Mouse (Mus musculus) skeletal muscle tissue, adult 2 months (tissue): ENCODE results near the gene Trmt11.
"Not testable (repeated sequence)": the region's sequence is repeated elsewhere in the genome, so short reads cannot be mapped to it uniquely, and the experiment has no call there.

Experiments
- DNase-seq: peaks from one replicate; pipeline ENCODE4 v3.0.0-alpha.2; 2012; ENCODE audit warnings: low read depth, low spot score

Trmt11 gene

DNA sequence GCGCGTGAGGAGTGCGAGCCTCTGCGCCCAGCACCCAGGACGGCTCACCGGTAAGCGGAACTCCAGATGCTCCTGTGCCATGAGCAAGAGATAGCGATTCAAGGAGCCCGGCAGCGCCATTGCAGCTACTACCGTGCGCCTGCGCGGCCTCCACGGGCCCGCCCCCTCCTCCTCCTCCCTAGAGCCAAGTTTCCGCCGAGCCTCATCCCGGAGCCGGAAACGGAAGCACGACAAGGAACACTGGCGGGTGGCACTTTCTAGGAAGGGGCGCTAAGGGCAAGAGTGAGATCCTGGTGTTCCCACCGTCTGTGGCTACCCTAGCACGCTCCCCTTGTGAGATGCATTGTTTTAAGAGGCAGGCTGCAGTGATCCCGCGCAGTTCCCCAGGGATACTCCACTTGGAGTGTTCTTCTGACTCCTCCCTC, at the start of gene Trmt11:
Trmt11 (minus strand) TSS at position 208 of the 425 bp plus-strand sequence.
- DNase-seq, result peak; percentile 81

DNA sequence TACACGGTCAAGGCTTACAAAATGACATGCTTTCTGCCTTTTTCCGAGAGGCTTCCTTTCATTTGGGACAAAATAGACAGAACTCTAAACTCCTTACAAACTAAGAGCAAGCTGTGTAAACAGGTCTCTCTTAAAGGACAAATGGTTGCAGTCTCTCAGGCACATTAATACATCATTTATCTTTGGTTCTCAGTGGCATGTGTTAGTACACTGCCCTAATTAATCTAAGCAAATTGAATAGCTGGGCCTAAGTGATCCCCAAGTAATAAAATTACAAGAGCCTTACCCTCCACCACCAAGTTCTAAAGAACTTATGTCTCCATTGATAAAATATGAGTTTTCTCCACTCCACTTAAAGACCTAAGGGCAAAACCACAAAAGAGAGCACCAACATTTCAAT, 47.1 kb upstream of the Trmt11 start:
- no peak for DNase-seq

DNA sequence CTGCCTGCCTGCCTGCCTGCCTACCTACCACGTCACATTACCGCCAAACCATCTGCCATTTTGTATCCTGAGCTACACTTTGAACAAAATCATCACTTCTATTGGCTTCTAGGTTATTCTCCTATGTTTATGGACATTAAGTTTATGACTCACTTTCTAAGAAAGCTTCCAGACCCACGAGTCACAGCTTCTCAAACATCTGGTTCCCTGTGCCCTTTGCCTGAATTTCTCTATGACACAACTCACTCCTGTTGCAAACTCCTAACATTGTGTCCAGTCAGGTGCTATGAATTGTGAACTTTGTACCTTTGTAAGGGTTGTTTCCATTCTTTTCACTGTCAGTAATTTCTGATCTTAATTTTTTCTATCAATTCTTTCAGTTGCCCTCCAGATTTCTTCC, 37.7 kb upstream of the Trmt11 start:
- DNase-seq, result no peak

DNA sequence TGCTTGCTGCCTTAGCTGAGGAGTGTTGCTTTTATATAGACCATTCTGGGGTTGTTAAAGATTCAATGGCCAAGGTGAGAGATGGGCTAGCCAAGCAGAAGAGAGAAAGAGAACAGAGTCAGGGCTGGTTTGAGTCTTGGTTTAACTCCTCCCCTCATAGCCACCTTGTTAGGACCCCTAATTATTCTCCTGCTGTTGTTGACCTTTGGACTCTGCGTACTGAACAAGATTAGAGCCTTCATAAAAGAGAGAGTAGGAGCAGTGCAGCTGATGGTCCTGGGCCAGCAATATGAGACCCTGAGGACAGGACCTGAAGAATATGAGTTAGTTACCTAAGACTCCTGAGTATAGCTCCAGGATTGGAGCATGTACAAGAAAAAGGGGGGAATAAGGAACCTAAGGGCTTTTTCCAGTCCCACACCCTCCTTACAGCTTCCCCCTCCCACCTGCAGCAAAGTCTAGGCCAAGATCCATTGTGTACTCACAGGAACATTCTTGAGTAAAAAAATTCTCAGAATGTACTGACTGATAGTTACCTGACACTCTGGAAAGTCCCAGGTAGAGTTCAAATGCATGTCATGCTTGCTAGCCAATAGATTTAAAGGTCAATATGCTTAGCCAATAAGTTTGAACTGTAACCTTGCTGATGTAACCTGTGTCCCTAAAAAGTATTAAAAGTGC, 36.1 kb upstream of the Trmt11 start:
- DNase-seq, result not testable (repeated sequence)

DNA sequence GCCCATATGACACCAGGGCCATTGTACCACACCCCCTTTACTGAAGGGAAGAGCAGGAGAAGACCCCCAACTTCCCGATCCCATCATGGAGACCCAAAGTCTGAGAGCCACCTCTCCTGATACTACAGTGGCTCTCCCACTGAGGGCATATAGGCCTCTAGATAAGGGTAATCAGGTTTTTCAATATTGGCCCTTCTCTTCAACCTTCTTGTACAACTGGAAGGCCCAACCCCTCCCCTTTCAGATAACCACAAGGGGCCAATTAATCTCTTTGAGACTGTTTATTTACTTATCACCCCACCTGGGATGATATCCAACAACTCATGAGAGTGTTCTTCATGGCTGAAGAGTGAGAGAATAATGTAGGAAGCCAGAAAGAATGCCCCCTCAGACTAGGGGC, 32.2 kb upstream of the Trmt11 start:
- DNase-seq, result no peak

DNA sequence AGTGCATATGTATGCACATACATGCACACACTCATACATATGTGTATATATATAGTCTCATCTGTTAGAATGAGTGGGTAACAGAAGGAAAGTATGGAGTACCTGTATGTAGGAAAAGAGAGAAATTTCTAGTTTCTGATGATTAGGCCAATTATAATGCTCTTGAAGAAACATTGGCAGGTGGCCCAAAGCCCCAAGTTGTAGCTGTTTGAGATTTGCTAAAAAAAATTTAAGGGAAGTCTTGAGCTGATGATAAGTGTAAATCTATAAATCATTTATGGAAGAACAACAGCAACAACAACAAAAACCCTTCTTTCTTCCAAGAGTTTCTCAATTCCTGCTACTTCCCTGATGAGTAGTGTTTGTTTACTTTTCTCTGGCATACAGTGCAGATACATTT, 29.4 kb upstream of the Trmt11 start:
- no peak for DNase-seq

DNA sequence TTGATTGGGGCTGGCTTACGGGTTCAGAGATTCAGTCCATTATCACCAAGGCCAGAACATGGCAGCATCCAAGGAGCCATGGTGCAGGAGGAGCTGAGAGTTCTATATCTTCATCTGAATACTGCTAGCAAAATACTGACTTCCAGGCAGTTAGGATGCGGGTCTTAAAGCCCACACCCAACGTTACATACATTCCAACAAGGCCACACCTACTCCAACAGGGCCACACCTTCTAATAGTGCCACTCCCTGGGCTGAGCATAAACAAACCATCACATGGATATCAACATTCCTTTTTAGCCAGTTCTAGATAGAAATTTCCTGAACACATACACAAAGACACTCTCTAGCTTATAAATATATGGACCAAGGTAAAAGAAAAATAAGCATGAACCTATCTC, 29.0 kb upstream of the Trmt11 start, which contains the start of gene Hint3:
Hint3 (minus strand) TSS at position 120 of the 400 bp plus-strand sequence.
- no peak for DNase-seq

DNA sequence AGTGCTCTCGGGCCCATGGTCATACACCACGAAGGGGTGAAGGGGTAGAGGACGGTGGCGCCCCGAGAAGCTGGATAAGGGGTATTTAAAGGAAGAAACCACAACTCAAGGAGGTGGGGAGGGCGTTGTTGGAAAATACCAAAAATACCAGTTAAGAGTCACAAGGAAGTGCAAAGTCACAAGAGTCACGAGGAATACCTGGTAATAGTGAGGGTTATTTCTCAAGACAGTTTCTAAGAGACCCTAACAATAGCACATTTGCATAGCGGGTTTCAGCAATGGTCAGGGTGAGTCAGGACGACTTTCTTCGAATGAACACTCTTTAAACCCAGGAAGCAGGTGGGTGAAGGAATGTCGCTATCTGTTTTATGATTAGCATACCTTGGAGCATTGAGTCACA, 27.9 kb upstream of the Trmt11 start:
- DNase-seq, result not testable (repeated sequence)

DNA sequence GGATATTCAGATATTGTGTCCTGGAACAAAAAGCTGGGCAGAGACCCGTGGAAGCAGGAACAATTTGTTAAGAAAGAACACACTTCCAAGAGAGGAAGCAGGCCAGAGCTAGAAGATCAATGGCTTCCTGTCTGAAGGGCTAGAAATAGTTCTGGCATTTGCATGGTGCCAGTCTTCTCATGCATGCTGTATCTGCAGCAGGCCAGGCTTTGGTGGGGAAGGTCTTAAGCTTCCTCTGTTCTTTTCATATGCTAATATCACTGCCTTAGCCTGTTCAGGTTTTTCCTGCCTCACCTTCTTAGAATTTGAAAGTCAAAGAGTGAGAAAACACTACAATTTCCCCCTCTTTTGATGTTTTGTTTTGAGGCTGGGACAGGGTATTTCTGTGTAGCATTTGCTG, 27.0 kb upstream of the Trmt11 start:
- no peak for DNase-seq

DNA sequence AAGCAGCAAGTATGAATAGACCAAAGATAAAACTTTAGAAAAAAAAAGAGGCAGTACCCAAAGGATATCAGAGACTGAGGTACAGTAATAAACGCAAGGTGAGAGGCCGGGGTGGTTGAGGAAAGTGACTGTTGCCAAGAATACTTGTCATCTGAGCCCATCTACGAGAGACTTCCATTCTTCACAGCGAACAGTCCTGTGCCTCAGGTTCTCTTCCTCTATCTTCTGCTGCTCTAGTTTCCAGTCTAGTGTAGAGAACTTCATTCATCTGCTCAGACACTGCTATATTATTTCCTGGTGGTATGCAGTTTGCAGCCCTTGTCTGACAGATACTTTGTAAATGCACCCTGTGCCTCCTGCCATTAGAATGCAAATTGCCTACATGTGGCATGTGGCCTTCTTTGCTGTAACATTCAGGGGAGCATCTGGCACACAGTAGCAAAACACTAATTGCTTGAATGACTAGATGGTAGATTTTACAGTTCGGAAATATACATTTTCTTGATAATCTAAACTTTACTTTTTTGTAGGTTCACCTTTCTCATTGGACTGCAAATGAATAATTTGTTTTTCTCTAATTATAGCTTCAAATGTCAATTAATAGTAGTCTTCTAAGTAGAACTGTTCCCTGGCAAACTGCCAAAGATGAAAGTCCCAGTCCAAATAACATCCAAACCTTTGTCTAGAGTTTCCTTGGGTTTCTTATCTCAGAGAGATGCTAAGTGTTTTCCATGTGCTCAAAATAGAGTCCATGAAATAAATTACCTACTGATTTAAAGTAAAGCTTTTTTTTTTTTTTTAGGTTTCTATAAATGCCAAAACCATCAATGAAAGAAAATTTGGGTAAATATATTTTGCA, 23.8 kb upstream of the Trmt11 start:
- no peak for DNase-seq

DNA sequence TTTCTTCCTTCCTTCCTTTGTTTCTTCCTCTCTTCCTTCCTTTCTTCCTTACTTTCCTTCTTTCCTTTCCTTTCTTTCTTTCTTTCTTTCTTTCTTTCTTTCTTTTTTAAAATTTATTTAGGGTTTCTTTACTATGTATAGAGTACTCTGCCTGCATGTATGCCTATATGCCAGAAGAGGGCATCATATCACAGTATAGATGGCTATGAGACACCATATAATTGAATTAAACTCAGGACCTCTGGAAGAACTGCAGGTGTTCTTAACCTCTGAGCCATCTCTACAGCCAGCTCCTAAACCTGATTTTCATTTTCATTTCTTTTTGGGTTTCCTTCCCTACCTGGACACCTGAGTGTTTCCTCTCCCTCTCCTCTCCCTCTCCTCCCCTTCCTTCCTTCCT, 22.4 kb upstream of the Trmt11 start:
- DNase-seq, result no peak

DNA sequence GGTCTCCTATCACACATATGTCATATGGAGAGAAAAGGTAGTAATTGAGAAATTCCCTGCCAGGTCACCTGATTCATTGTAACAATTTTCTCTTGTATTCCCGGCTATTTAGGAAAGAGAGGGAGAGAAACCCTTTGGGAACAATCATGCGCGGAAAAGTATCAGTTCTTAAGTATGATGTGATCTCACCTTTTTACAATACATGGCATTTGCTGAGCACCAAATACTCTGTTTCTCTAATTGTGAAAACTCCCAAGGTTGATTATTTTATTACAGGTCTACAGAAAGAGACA, 18.3 kb upstream of the Trmt11 start:
- no peak for DNase-seq

DNA sequence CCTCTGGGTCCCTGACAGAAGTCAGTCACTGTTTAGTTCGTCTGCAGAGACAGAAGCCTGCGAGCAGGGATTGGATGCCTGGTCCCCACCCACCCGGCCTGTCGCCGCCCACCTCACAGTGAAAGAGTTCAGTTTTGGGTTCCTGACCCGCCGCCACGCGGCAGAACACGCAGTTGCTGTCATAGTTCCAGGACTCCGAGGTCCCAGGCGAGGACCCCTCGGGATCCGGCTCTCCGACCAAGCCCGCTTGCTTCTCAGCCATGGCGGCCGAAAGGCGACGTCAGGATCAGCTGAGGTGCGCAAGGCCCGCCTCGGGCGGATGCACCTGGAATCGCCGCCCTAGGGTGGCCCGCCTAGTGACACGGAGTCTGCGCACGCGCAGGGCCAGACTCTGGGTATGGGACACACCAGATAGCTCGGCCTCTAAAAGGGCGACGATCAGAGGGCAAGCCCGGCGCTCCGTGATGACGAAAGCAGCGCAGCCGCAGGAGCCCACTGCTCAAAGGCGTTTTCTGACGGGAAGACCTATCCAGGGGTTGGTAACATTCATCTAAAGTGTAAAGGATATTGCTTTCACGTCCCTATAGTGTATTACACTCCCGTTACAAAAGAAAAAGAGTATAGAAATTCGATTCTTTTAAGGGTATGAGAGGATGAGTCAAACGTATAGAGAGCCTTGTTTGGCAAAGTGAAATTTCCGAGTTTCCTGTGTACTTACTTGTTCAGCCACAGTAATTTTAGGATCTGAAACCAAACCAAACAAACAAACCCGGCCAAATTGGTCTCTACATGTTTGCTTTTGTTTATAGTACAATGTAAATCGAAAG, 17.8 kb upstream of the Trmt11 start:
- peak; percentile 99 for DNase-seq

DNA sequence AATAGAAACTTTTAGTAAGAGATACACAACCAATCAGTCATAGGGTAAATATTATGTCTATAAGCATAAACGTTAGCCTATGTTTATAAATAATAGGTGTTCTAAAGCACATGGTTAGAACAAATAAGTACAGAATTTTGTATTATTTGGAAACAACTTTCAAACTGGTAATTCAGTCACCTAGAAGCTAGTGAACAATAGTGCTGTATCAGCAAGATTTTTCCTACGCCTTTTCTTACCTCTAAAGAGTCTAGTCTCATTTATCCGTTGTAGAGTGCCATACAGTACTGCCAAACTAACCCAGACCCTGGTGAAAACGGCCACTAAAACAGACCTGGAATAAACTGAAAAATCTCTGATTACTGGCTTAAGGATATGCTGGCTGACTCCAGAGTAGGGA, 12.5 kb upstream of the Trmt11 start:
- DNase-seq, result no peak

DNA sequence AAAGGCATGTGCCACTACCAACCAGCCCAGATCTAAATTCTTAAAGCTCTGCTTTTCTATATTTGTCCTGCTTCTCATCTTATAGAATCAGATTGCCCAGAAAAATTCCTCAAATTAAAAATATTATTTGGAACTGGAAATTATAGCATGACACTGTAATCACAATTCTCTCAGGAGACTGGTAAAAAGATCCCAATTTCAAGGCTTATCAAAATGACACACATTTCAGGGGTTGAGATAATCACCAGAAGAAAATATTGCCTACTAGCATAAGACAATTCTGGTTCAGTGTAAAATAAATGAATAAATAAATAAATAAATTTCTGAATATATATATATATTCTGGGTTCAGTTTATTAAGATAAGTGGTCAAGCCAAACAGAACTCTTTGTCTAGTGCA, 9.1 kb upstream of the Trmt11 start:
- DNase-seq, result no peak

DNA sequence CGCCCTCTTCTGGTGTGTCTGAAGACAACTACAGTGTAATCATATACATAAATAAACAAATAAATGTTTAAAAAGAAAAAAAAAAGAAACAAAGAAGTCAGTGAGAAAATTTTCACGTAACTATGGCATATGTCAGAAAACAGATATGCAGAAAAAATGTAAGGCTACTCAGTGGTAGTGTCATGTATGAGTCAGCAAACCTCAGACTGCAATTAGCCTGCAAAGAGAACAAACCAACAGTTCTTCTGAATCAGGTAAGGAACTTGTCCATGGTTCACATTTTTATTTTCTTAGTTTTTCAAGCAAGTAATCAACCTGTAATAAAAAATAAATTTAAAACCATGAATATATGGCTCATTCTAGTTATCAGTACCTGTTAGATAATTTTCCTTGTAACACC, 7.6 kb upstream of the Trmt11 start:
- DNase-seq, result no peak

DNA sequence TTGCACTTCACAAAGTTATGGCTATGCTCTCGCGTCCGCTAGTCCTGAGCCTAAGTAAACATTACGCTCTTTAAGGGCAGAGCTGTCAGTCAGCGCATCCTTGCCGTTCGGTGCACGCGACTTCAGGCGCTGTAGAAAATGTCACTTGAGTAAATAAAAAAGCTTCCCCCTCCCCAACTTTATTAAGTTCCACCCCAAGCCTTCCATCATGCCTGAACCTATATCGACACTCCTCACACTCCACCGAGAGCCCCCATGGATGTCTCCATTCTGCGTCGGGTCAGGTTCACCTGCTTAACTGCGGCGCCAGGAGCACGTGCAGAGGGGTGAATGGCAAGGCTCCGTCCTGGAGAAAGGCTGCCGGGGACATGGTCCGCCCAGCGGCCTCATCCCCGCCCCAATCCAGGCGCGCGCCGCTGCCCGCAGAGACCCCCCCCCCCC, 435 bp downstream of the Trmt11 start:
- no peak for DNase-seq

DNA sequence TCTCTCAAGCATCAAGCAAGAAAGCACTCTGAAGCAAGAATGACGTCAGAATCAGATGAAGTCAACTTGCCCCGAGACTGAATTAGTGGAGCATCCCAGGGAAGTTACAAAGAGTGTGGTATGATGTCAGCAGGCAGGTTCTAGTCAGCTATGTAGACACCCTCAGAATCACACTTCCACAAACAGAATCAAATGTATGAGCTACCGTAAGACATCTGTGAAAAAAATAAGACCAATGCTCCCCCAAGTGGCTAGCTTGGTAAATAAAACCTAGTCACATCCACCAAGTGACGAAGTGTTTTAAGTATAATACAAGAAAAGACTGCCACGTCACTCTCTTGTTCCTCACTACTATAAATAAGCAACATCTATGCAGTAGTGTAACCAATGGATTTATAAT, 13.5 kb downstream of the Trmt11 start:
- DNase-seq, result no peak

DNA sequence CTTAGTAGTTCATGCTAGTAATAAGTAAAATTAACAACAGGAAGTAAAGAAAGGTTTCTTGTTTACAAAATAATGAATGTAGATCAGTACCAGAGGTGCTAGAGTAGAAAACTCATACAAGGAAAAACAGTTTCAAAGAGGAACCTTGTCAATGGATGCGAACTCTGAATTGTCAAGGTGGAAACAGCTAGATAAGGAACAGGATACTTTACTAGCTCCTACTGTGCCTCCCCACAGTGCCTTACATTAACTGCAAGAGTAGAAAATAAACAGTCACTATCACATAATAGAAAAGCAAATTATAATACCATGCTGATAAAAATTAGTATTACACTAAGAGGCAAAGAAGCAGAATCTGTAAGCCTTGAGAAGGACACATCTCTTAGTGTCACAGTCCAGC, 14.9 kb downstream of the Trmt11 start:
- no peak for DNase-seq

DNA sequence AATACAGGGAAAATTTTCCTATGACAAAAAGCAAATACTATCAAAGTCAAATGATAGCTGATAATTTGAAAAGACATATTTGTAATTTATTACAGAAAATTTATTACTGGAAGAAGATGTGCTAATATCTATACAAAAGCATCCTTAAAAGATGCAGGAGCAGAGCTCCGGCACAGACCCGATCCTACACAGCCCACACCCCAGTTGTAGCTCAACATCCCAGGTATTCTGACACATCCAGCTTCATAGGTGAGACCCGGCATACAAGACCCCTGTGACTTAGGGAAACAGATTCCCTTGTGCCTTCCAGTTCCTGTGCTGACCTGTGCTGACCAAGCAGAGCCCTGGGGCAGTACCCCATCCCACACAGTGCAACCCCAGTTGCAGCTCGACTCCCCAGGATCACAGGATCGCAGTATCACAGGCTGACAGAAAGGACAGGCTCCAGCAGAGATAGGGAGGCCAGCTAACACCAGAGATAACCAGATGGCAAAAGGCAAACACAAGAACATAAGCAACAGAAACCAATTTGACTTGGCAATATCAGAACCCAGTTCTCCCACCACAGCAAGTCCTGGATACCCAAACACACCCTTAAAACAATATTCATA, 22.8 kb downstream of the Trmt11 start:
- DNase-seq, result no peak

DNA sequence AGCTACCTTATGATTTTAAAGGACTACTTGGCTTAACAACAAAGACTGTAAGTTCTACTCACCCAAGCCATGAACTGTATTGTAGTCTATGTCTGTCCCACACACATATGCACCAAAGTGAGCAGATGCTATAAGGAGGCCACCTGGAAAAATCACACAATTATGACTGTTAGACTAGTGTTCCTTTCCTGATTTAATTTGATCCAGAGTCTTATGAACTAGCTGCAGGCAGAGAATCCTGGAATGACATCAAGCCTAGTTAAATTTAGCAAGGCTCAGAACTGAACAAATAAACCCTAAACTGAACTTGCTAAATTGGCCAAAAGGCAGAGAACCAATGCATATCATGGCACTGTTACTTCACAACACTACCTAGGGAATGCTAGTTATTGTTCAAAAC, 34.2 kb downstream of the Trmt11 start:
- DNase-seq, result no peak

DNA sequence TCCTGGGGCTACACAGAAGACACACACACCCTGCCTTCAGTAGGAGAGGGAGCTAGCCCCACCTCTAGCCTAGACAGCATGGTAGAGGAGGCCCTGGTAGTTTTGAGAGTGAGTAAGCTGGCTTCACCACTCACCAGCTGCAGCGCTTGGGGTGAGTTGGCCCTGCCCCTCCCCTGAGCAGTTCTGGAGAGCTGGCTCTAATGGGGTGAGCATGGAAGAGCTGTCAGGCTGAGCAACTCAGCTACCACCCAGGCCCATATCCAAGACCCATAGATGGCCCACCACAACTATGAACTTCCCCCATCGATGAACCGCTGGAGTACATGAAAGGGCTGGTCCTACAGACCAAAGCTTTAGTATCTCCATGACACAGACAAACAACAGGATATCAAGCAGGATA, 35.9 kb downstream of the Trmt11 start:
- DNase-seq, result no peak
